Mouse (Mus musculus): ENCODE measurements around the gene Tulp2.
"Not testable (repeated sequence)": the region's sequence is repeated elsewhere in the genome, so short reads cannot be mapped to it uniquely, and the experiment has no call there.

Tulp2 gene

DNA sequence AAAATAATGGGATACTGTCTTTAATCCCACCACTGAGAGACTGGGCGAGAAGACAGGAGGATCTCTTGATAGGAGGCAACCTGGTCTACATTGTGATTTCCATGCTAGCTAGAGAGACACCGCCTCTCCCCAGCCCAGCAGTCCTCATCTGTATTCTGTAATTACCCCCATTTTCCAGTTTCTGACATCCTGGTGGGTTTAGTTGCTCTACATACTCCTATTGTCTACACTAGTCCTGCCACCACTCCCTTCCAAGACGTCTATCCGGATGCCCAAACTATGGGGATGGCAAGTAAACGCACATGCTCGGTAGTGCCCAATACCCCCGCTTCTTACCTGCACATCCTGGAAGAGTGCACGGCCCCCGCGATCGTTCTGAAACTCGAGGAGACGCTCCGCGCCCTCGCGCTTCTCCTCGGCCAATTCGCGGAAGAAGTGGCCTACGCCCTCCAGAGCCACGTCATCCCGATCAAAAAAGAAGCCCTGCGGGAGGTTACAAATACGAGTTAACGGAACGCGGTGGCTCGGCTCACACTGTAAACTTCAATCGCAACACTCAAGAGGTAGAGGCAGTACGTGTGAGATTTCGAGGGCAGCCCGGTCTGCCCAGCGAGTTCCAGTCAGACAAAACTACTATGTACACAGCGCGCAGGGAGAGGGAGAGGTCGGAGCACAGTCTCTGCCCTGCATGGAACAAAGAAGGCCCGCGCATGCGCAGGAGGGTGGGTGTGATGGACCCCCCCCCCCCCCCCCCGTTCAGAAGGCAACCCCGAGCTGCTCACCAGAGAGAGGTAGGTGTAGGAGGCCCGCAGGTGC lies 22.7 kb upstream of the Tulp2 start:
- CTCF ChIA-PET = no interaction called here

- CTCF ChIA-PET = not testable (repeated sequence)
Observed at GRCm38 (mm10) chr7:45459564-45460140, 22.0 kb upstream of the Tulp2 start, which contains the start of gene Ftl1. TSS of gene Ftl1 (minus strand) at chr7:45459884.

- CTCF ChIA-PET = no interaction called here
Observed at GRCm38 (mm10) chr7:45460377-45460776, 21.3 kb upstream of the Tulp2 start.

- CTCF ChIA-PET = no interaction called here
Observed at GRCm38 (mm10) chr7:45460860-45461314, 20.8 kb upstream of the Tulp2 start.

- CTCF ChIA-PET = no interaction called here
Observed at GRCm38 (mm10) chr7:45461326-45461725, 20.4 kb upstream of the Tulp2 start.

- CTCF ChIA-PET = no interaction called here
Observed at GRCm38 (mm10) chr7:45461781-45462180, 19.9 kb upstream of the Tulp2 start.

GRCm38 (mm10) chr7:45462325-45462724 lies 19.4 kb upstream of the Tulp2 start:
- CTCF ChIA-PET = no interaction called here

- CTCF ChIA-PET = interaction anchor here (0.5 kb wide), 1 partner anchor 1168 kb away, joined by 4 read pairs; no protein-coding TSS in a partner anchor
Observed at GRCm38 (mm10) chr7:45462868-45463267, 18.8 kb upstream of the Tulp2 start.

DNA sequence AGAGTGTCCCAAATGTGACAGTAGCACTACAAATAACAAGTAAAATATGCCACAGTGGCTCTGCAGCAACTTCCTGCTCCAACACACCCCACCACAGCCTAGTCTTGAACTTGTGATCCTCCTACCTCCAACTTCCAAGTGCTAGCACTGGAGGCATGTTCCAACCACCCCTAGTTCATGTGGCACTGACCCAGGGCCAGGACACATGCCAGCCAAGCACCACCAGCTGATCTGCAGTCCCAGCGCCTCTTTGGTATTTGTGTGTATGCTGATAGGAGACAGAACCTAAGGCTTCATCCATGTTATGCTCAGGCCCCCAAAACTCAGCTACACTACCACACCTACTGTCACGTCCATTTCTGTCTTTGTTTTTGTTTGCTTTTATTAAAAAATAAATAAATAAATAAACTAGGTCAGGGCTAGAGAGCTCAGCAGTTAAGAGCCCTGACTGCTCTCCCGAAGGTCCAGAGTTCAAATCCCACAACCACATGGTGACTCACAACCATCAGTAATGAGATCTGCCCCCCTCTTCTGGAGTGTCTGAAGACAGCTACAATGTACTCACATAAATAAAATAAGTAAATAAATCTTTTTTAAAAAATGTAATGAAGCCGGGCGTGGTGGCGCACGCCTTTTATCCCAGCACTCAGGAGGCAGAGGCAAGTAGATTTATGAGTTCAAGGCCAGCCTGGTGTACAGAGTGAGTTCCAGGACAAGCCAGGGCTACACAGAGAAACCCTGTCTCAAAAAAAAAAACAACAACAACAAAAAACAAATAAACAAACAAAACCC lies 17.5 kb upstream of the Tulp2 start:
- CTCF ChIA-PET = interaction anchor here (0.6 kb wide), 1 partner anchor 19 kb away, joined by 3 read pairs; no protein-coding TSS in a partner anchor

GRCm38 (mm10) chr7:45465112-45465511 lies 16.6 kb upstream of the Tulp2 start:
- CTCF ChIA-PET = interaction anchor here (0.6 kb wide), 1 partner anchor 18 kb away, joined by 3 read pairs; no protein-coding TSS in a partner anchor

- CTCF ChIA-PET = no interaction called here
Observed at GRCm38 (mm10) chr7:45465549-45465948, 16.1 kb upstream of the Tulp2 start.

GRCm38 (mm10) chr7:45466283-45467089 lies 15.2 kb upstream of the Tulp2 start, which contains the start of gene Bax:
TSS of gene Bax (minus strand) at chr7:45466898.
- CTCF ChIA-PET = interaction anchor here (0.5 kb wide), 1 partner anchor 45 kb away, joined by 4 read pairs; no protein-coding TSS in a partner anchor

DNA sequence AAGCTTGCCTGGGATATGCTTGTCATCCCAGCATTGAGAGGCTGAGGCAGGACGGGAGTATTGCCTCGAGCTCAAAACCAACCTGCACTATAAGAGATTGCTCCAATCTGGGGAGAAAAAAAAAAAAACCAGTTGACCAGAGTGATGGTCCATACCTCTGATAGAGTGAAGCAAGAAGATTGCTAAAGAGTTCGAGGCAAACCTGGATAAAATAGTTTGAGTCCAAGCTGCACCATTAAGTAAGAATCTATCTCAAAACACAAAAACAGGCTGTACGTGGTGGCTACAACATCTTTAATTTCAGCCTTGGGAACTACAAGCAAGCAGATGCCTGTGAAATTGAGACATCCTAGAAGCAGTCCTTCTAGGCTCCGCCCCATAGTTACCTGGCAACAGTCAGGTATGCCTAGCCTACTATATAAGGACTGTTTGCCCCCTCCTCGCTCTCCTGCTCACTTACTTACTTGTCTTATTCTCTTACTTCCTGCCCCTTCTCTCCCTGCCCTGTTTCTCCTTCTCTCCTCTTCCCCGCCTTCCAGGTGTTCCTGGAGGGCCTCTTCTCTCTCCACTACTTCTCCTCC lies 14.5 kb upstream of the Tulp2 start:
- CTCF ChIA-PET = interaction anchor here (0.5 kb wide), 1 partner anchor 45 kb away, joined by 4 read pairs; no protein-coding TSS in a partner anchor

DNA sequence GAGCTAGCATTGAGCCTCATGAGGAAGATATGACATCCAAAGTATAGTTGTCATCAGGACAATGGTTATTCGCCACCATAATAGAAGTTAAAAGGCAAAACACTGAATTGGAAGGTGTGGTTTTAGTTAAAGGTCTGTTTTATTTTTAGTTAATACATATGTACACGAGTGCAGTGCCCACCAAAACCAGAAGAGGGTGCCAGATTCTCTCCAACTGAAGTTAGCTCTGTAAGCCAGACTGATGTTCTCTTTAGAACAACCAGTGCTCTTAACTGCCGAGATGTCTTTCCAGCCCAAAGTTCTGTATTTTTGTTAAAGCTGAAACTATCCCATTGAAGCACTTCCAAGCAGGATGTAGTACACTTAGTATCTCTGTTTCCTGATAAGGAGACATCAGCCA lies 10.8 kb upstream of the Tulp2 start:
- CTCF ChIA-PET = interaction anchor here (1.7 kb wide), 1 partner anchor 17 kb away, joined by 5 read pairs; no protein-coding TSS in a partner anchor

DNA sequence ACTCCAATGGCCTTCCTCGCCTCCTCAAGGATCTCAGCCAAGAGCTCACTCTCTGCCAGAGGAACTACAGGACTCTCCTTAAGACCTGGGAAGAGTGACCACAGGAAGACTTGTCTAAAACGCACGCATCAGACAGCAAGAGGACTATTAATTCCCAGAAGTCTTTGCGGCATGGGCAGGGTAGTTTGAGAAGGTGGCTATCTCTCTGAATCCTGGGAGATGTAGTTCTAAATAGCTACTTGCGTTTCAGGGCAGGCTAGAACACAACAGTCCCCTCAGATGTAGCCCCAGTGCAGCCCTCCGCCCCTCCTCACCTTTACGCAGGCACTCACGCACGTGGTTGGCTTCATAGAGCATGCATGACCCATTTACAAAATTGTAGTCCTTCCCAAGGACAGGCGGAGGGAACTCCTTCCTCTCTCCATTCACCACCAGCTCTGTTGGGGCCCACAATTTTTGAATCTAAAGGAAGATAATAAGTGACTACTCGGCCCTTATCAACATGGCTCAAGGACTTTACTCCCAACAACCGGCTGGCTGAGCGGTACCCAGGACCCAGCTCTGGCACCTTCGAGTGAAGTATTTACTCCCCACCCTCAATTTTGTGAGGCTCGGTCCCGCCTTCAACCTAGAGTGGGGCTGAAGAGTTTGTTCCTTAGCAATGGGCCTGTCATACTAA lies 6.2 kb upstream of the Tulp2 start:
- CTCF ChIA-PET = interaction anchor here (0.7 kb wide), 1 partner anchor 442 kb away, joined by 3 read pairs; no protein-coding TSS in a partner anchor

DNA sequence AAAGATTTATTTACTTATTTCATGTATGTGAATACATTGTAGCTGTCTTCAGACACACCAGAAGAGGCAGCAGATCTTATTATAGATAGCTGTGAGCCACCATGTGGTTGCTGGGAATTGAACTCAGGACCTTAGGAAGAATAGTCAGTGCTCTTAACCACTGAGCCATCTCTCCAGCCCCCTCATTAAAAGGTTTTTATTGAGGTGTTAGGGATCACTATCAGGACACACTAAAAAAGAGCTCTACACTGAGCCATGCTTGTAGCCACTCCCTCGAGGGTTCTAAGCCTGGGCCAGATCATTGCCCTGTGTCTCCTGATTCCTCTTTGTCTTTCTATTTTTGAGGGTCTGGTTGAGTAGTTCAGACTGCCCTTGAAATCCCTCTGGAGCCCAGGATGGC lies 5.2 kb upstream of the Tulp2 start:
- CTCF ChIA-PET = interaction anchor here (1.3 kb wide), 1 partner anchor 85 kb away, joined by 4 read pairs; no protein-coding TSS in a partner anchor

DNA sequence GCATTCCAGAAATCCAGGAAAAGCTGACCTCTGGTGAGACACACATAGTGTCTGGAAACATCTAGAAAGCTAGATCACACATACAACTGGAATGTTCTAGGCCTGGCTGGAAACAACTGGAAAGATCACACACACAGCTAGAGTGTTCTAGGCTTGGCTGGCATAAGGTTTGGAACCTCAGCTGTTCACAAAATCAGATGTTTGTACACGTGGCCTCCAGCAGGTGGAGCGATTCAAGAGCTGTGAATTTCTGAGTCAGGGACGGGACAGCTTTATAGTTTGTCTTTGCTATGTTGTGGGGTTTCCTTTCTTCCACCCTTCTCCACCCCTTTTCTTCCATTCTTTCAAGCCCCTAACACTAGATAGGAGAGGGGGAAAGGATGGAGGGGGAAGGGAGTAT lies 4.7 kb upstream of the Tulp2 start:
- CTCF ChIA-PET = interaction anchor here (0.6 to 1.3 kb wide), 3 partner anchors 25 to 122 kb away, joined by 3 to 9 read pairs (median 4); no protein-coding TSS in a partner anchor

DNA sequence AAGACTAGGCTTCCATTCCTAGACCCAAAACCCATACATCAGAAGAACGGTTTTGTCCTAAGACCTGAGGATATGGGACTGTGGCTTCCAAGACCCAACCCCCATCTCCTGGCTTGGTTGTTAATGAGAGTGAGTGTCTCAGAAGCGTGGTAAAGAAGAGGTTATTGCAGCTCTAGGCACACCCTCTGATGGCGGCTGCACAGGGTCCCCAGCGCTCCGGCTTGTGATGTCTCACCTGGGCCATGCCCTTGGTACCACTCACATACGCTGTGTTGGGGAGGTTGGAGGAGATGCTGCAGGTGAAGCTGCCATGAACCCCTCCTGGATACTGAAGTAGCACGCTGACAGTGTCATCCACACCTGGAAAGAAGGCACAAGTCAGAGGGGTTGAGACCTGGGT lies 2.9 kb upstream of the Tulp2 start:
- CTCF ChIA-PET = interaction anchor here (0.9 to 1.3 kb wide), 2 partner anchors 30 to 63 kb away, joined by 3 read pairs; no protein-coding TSS in a partner anchor

- CTCF ChIA-PET = not testable (repeated sequence)
Observed at GRCm38 (mm10) chr7:45480310-45480709, 1.4 kb upstream of the Tulp2 start.

GRCm38 (mm10) chr7:45482166-45482565 lies 489 bp downstream of the Tulp2 start:
- CTCF ChIA-PET = no interaction called here

Measured in spleen, embryonic (tissue).